Mouse (Mus musculus) inflammation-experienced regulatory T-cells, adult 6 months (primary cell): ENCODE results near the gene Atp5g2. TPM values are rescaled to one million over a fixed set of nuclear protein-coding genes. Genes with fewer than 3 reads are reported as not detected.

Experiments used
- polyA plus RNA-seq, 3 experiments: library from polyadenylated mRNA; unstranded; fragments of 100-300 nt; shearing (Covaris generic); gene quantifications; one replicate each; pipeline ENCODE4 v1.2.1; 2017

Atp5g2 gene
- polyA plus RNA-seq, 3 experiments from 2014 or later: 32.4 to 64.3 (median 37.5) TPM

Other genes with a start within 250 kb of the Atp5g2 start
- not detected for gene Amhr2, start 227.0 kb downstream of the Atp5g2 start, polyA plus RNA-seq
- gene Prr13, start 213.3 kb downstream of the Atp5g2 start, polyA plus RNA-seq: 1,000 to 10,000 TPM; 1,063 to 1,565 (median 1,138) TPM
- gene Pcbp2, start 201.8 kb downstream of the Atp5g2 start, polyA plus RNA-seq: 100 to 1,000 TPM; 156 to 225 (median 201) TPM
- not detected for gene Gm10337, start 168.6 kb downstream of the Atp5g2 start, polyA plus RNA-seq
- 1 to 10 TPM; 6.6 to 10.0 (median 7.5) TPM for gene Map3k12, start 155.3 kb downstream of the Atp5g2 start, polyA plus RNA-seq
- 10 to 100 TPM; 22.8 to 34.5 (median 27.5) TPM for gene Tarbp2, start 154.2 kb downstream of the Atp5g2 start, polyA plus RNA-seq
- 1 to 10 TPM; 1.1 to 6.1 (median 3.2) TPM for gene Npff, start 147.4 kb downstream of the Atp5g2 start, polyA plus RNA-seq
- under 1 TPM in 1 of 3 experiments, not detected in 2; 0.85 TPM for gene Gm28047, start 47.3 kb downstream of the Atp5g2 start, polyA plus RNA-seq
- gene Atf7, start 46.9 kb downstream of the Atp5g2 start, polyA plus RNA-seq: 10 to 100 TPM; 20.8 to 59.2 (median 45.1) TPM
- gene Calcoco1, start 49.8 kb upstream of the Atp5g2 start, polyA plus RNA-seq: 10 to 100 TPM; 22.0 to 43.9 (median 37.8) TPM
- not detected for gene Hoxc13, start 248.8 kb upstream of the Atp5g2 start, polyA plus RNA-seq